Mouse (Mus musculus) layer of hippocampus, adult 9-10 months (tissue): Measurements from ENCODE around the gene Stab1.

ENCODE experiments used
- DNase-seq: peaks from one replicate; pipeline ENCODE4 v3.0.0; 2022; ENCODE audit warnings: low spot score

Stab1 gene

GRCm38 (mm10) chr14:31194891-31195513 is 26.6 kb upstream of the Stab1 start:
- no peak for DNase-seq

- DNase-seq: no peak
These were observed 26.0 kb upstream of the Stab1 start for GRCm38 (mm10) chr14:31194441-31194840.

DNA sequence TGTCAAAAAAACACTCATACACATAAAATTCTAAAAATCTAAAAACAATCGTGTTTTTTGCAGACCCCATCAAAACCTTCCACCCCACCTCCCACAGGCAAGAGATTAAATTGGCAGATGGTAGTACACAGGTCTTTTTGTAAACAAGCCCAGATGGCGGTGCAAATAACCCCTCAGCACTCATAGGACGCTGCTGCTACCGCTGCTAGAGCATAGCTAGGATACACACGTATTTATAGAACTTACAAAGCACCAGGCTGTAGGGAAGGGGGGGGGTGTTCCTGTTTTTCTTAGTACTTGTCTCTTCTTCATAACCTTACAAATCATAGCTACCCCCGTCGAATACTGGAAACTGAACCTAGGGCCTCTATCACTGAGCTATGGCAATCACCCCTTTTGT is 25.4 kb upstream of the Stab1 start:
- DNase-seq: no peak

GRCm38 (mm10) chr14:31191936-31192335 is 23.5 kb upstream of the Stab1 start:
- no peak for DNase-seq

DNA sequence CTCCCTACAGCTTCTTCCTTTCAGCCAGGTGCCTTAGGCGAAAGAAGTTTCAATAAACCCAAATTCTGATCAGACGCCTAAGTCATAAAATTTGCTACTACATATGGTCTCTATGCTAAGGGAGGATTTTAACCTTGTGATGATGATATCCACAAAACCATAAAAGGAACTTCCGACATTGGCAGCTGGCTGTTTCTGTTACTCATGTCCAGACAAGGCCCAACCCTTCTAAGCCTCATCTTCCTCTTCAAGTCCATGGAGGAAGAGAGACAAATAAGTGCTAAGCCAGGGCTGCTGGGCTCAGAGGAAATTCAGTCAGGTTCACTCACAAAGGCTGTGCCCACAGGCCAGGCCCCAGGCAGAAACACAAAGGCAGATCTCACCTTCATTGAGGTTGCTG is 20.9 kb upstream of the Stab1 start:
- DNase-seq: no peak

- DNase-seq: no peak
These were observed 20.3 kb upstream of the Stab1 start for GRCm38 (mm10) chr14:31188771-31189181.

- DNase-seq: no peak
These were observed 18.2 kb upstream of the Stab1 start for GRCm38 (mm10) chr14:31186656-31187055.

- DNase-seq: no peak
These were observed 15.8 kb upstream of the Stab1 start for GRCm38 (mm10) chr14:31184195-31184594.

DNA sequence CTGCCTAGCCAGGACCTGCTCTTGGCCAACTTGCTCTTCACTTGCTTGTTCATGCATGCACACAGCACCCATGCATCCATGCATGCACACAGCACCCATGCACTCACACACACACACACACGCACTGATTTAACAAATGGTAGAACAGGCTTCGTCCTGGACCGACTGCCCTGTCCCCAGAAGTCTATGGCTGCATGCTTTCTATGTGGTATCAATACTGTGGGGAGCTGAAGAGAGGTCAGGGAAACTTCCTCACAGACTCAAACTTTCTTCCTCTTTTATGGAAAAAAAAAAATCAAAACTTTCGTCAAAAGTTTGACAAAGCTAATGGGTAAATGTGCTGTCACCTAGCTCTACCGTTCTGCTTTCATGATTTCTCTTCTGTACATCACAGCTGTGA is 15.1 kb upstream of the Stab1 start:
- DNase-seq: no peak

DNA sequence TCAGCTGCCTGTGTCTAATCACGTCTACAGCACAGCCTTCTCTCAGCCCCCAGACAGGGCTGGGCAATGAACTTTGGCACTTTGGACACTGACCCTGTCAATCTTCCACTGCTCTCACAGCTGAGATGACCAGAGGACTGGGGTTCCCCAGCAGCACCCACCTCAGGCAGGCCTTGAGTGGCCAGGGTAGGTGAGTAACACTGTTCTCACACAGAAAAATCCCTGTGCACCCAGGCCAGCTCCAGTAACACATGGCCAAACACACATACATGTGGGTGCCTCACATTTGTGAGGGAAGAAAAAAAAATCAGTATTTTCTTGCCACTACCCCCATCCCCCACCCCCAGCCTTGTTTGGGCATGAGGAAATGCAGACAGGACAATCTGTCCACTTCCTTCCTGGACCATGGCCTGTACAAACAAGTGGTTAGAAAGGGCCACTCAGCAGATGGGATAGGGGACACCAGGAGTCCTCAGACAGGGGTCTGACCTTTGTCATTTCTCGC is 14.4 kb upstream of the Stab1 start:
- DNase-seq: no peak

- DNase-seq: no peak
These were observed 13.1 kb upstream of the Stab1 start for GRCm38 (mm10) chr14:31181512-31181911.

- no peak for DNase-seq
These were observed 11.4 kb upstream of the Stab1 start for GRCm38 (mm10) chr14:31179677-31180365.

- DNase-seq: no peak
These were observed 9.3 kb upstream of the Stab1 start for GRCm38 (mm10) chr14:31177715-31178114.

GRCm38 (mm10) chr14:31177287-31177686 is 8.8 kb upstream of the Stab1 start:
- DNase-seq: no peak

- no peak for DNase-seq
These were observed 5.1 kb upstream of the Stab1 start for GRCm38 (mm10) chr14:31173537-31173936.

DNA sequence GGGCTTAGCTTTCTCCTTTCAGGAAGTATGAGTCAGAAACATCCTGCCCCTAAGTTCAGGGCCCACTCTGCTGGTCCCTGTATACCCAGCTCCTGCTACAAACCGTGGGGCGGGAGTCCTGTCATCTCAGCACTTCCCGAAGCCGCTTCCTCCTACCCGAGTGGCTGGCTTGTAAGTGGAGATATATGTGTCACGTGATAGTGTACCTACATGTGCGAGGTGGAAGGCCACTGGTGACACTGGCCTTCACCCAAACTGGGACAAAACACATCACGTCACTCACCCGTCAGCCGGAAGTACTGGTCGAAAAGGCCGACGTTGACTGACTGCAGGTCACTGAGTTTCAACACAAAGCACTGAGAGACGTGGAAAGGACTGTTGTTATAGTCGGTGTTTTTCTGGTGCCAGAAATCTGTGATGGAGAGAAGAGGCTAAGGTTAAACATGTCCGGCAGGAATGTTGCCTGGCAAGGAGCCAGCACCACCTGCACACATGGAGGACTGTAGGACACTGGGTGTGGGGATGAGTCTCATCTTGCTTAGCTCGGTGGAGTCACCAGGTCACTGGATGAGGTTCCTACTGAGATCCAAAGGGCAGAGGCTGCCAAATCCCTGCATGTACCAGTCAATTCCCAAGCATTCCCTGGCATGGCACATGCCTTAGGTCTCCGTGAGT is 4.5 kb upstream of the Stab1 start:
- no peak for DNase-seq

DNA sequence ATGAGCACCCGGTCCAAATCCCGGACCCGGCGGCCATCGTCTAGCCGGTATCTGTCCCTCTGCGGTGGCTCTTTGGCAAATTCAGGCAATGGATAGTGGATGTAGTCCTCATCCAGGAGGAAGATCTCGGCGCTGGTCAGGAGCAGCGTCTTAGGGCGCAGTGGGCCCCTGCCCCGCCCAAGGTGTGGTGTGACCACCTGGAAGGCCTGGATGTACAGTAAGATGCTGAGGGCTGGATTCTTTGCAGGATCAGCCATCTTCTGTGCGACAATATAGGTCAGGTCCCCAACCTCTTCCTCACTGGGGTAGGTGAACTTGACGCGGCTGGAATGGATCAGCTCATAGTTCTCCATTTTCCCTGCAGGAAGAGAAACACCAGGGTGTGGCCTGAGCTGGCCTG is 3.4 kb upstream of the Stab1 start:
- no peak for DNase-seq

DNA sequence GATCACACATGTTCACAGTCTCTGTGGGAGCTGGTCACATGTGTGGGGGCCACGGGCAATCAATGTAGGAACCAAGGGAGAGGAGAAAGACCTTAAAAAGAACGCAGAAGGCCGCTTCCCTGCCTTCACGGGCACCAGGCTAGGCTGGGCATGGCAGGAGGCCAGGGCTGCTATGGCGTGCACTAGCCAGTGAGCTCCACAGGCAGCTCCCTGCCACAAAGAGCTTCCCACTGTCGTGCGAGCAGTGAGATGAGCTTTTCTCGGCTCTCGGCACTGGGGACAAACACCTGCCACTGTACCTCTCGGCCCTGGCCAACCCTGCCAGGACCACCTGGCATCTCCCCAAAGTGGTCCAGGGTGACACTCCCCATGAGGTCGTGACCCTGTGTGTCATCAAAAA is 2.9 kb upstream of the Stab1 start:
- DNase-seq: no peak

GRCm38 (mm10) chr14:31170963-31171362 is 2.5 kb upstream of the Stab1 start:
- no peak for DNase-seq

GRCm38 (mm10) chr14:31169508-31169907 is 1.1 kb upstream of the Stab1 start:
- DNase-seq: no peak

DNA sequence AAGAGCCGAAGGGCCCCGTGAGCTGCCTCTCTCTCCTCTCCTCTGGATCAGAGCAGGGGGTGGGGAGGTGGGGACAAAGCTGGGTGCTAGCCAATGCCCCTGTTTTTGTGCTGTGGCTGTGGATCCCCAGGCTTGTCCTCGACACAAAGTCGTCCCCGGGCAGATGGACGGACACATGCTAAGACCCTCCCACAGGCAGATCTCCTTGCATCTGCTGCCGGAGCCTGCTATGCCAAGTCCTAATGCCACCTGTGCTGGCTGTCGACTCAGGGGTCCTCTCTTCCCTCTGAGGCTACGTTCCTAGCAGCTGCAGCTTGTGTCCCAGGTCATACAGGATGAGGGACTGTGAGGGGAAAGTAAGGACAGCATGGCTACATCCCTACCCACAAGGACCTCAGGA is 1.6 kb downstream of the Stab1 start:
- DNase-seq: no peak

DNA sequence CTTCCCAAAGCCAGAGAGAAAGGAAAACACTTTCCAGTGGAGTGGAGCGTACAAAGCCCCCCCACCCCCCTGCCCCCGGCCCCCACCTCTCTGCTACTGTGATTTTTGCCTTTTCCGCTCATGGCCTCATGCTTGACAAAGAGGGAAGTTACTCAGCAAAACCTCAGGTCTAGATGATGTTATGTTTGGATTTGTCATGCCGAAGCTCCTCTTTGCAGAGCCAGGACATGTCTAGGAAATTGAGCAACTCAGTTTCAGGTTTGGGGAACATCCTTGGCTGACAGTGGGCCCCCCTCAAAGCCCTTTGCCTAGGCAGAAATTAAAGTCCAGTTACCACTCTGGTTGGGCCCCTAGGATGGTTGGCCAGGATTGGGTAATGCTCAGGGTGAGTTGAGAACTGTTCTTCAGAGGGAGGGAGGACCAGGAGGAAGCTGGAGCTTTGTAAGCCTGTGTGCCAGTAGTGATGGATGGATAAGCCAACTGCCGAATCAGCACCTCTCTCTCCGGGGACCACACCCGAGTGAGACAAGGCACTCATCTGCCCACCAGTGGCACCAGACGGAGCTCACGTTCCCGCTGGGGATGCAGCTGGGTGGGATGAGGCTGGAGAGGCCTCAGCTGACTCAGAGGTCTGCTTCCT is 2.3 kb downstream of the Stab1 start:
- DNase-seq: no peak

DNA sequence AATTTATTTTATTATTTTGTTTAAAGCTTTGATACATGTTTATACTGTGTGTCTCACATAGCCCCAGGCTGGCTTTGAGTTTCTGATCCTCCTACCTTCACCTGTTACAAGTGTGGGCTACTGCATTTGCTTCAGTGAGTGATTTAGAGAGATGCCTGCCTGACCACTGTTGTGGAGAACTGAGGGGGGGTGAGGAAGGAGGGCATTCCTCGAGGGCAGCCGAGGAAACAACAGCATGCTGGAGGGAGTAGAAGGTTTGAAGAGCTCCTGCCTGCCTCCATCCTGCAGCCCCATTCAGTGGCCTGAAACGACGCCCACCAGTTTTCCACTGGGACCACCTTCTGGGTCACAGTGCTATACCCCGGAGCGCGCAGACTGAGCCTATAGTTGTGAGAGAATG is 3.0 kb downstream of the Stab1 start:
- no peak for DNase-seq
